11 mouse cellular contexts compared by ENCODE assay signal in the genomic region with DNA sequence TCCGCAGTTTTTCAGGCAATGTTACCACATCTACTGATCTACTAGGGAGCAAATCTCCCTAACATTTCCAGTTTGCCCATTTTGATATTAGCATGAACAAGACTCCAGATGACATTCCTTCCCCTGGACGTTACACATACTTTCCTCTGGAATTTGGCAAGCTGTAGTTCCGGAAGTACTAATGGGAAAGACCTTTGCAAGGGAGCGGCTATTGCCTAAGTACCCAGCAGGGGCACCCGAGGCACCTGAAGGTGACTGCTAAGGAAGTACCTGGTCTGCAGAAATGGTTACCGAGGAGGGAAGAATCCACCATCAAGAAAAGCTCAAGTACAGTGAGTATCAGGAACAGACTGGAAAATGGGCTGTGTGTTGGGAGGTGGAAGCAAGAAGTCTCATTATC. TPM values are rescaled to one million over a fixed set of nuclear protein-coding genes. Genes with fewer than 3 reads are reported as not detected.
A peak's percentile ranks its signal among the peaks of the same experiment; 100 is the strongest.
DNase-seq lines count a peak whose midpoint lies in the region; ATAC-seq lines count a peak whose summit lies in the region.
"Had no signal": no experiment of that assay in that cellular context is flagged by ENCODE, and none has a peak within 500 bp of the region (broad histone marks: within the 10 kb centered on the region; RNA-seq: fewer than 3 reads in every experiment).

No protein-coding gene starts in this region.

- DNase-seq in kidney, adult 11 months: peak; percentile 81
- peak; percentile 80 for DNase-seq in R1 (ENCODE audit: low read depth, low spot score)
- DNase-seq in lung, postnatal 36 days: peak; percentile 89
- no peak for DNase-seq in layer of hippocampus, adult 11-12 months (ENCODE audit: low spot score)
- DNase-seq in adrenal gland, postnatal 10 days: no peak
- no peak for DNase-seq in right cerebral cortex, adult 18-20 months
- DNase-seq: thymus, adult 2 months had no signal

- H3K4me2 ChIP-seq in kidney, embryonic 14.5 days (replicated peaks; ENCODE audit: low read depth, low read length): no peak overlapping the region
- H3K4me2 ChIP-seq in intestine, embryonic 16.5 days (ENCODE audit: low read depth, low read length): no peak overlapping the region
- H3K4me2 ChIP-seq: limb, embryonic 13.5 days; neural tube, embryonic 12.5 days had no signal

- 32% methylated on average over 6 of the region's 6 CpGs for WGBS in kidney, embryonic 14.5 days
- WGBS in intestine, embryonic 16.5 days: 29% methylated on average over 6 of the region's 6 CpGs

- no peaks in the 10 kb centered on the region for H3K9me3 ChIP-seq in kidney, embryonic 14.5 days (ENCODE audit: control insufficient read depth, low read length)
- no peaks in the 10 kb centered on the region for H3K9me3 ChIP-seq in intestine, embryonic 16.5 days (ENCODE audit: control insufficient read depth, low read length)
- H3K9me3 ChIP-seq: limb, embryonic 13.5 days; neural tube, embryonic 12.5 days had no signal

- no peaks in the 10 kb centered on the region; the same call in 1 of the 2 replicates for H3K27me3 ChIP-seq in kidney, embryonic 14.5 days (ENCODE audit: control insufficient read depth, insufficient read depth, low read length)
- no peaks in the 10 kb centered on the region for H3K27me3 ChIP-seq in intestine, embryonic 16.5 days (replicated peaks; ENCODE audit: control insufficient read depth, insufficient read depth, low read length)
- H3K27me3 ChIP-seq: neural tube, embryonic 12.5 days had no signal

- no peak overlapping the region for H3K4me3 ChIP-seq in kidney, embryonic 14.5 days (ENCODE audit: low read length)
- no peak overlapping the region for H3K4me3 ChIP-seq in intestine, embryonic 16.5 days (ENCODE audit: low read length)
- H3K4me3 ChIP-seq: limb, embryonic 13.5 days; neural tube, embryonic 12.5 days had no signal

- peaks cover 12% of the 10 kb centered on the region; the same call in 1 of the 2 replicates for H3K4me1 ChIP-seq in kidney, embryonic 14.5 days (ENCODE audit: control insufficient read depth, insufficient read depth, low read length)
- H3K4me1 ChIP-seq in intestine, embryonic 16.5 days (ENCODE audit: control insufficient read depth, insufficient read depth, low read length): peaks cover 15% of the 10 kb centered on the region

- H3K36me3 ChIP-seq in kidney, embryonic 14.5 days (ENCODE audit: control insufficient read depth, insufficient read depth, low read length): no peaks in the 10 kb centered on the region
- H3K36me3 ChIP-seq in intestine, embryonic 16.5 days (ENCODE audit: control insufficient read depth, insufficient read depth, low read length): no peaks in the 10 kb centered on the region
- H3K36me3 ChIP-seq: limb, embryonic 13.5 days; neural tube, embryonic 12.5 days had no signal

- ATAC-seq in kidney, embryonic 14.5 days (ENCODE audit: low FRiP score, low TSS enrichment): no peak
- ATAC-seq in intestine, embryonic 16.5 days: peak; percentile 51

- H3K27ac ChIP-seq in kidney, embryonic 14.5 days (ENCODE audit: low read depth, low read length): no peak overlapping the region
- H3K27ac ChIP-seq in intestine, embryonic 16.5 days (ENCODE audit: low read length): no peak overlapping the region; the same call in 1 of the 2 replicates
- H3K27ac ChIP-seq: limb, embryonic 13.5 days; neural tube, embryonic 12.5 days had no signal

- no peak overlapping the region for H3K9ac ChIP-seq in kidney, embryonic 14.5 days (ENCODE audit: low read depth, low read length)
- no peak overlapping the region for H3K9ac ChIP-seq in intestine, embryonic 16.5 days (ENCODE audit: low read depth, low read length)
- H3K9ac ChIP-seq: limb, embryonic 13.5 days; neural tube, embryonic 12.5 days had no signal

RNA-seq across cellular contexts. Expression of a gene that starts 14.9 kb away (rescaled TPM):
- 59.9 and 62.8 TPM in 2 replicates for polyA plus RNA-seq in kidney, embryonic 14.5 days (2014; fragmentation: Nextera tagmentation; extraction: Ambion mirVana)
- 13.1 and 23.5 TPM in 2 replicates for polyA plus RNA-seq in intestine, embryonic 16.5 days (2015; fragmentation: Nextera tagmentation; extraction: Ambion mirVana)
- 100 to 1,000 TPM; 159 to 169 TPM for total RNA-seq in adrenal gland, postnatal 10 days (2021)

RNA-seq across cellular contexts. Expression of a gene that starts 25.6 kb away (rescaled TPM):
- polyA plus RNA-seq in kidney, embryonic 14.5 days (2014; fragmentation: Nextera tagmentation; extraction: Ambion mirVana): 6.0 and 6.3 TPM in 2 replicates
- 2.3 and 2.4 TPM in 2 replicates for polyA plus RNA-seq in intestine, embryonic 16.5 days (2015; fragmentation: Nextera tagmentation; extraction: Ambion mirVana)
- total RNA-seq in adrenal gland, postnatal 10 days (2021): 1 to 10 TPM; 3.6 to 5.8 TPM

RNA-seq across cellular contexts. Expression of a gene that starts 40.4 kb away (rescaled TPM):
- 51.7 and 67.9 TPM in 2 replicates for polyA plus RNA-seq in kidney, embryonic 14.5 days (2014; fragmentation: Nextera tagmentation; extraction: Ambion mirVana)
- polyA plus RNA-seq in intestine, embryonic 16.5 days (2015; fragmentation: Nextera tagmentation; extraction: Ambion mirVana): 53.8 and 58.0 TPM in 2 replicates
- 10 to 100 TPM; 40.3 to 50.5 TPM for total RNA-seq in adrenal gland, postnatal 10 days (2021)

Comparison
In these comparisons a context has a peak if more than half of its experiments do, and no peak if none do; other contexts are left out.
1. DNase-seq: peak in kidney, adult 11 months (single experiment), R1 (single experiment) and lung, postnatal 36 days (single experiment); none in layer of hippocampus, adult 11-12 months (single experiment), adrenal gland, postnatal 10 days (single experiment) and right cerebral cortex, adult 18-20 months (single experiment).